Mouse (Mus musculus) heart, adult 2 months (tissue): ENCODE results near the gene Tlr8. TPM values are rescaled to one million over a fixed set of nuclear protein-coding genes. Genes with fewer than 3 reads are reported as not detected.
"Not testable (repeated sequence)": the region's sequence is repeated elsewhere in the genome, so short reads cannot be mapped to it uniquely, and the experiment has no call there.

Source experiments
- DNase-seq, 2 experiments: peaks; one replicate each; pipeline ENCODE4 v3.0.0; 2021
- H3K27ac ChIP-seq: fragments of 200-600 bp; 2 replicates; pipeline ENCODE4 v1.8.1; 2022
- H3K27me3 ChIP-seq: fragments of 200-500 bp; 2 replicates; pipeline ENCODE4 v1.6.1; 2012; ENCODE audit warnings: mild to moderate bottlenecking, low read length, inconsistent platforms, mixed read lengths; ENCODE audit not compliant: control insufficient read depth, insufficient read depth
- H3K36me3 ChIP-seq: fragments of 200-500 bp; 2 replicates; pipeline ENCODE4 v1.6.1; 2012; ENCODE audit warnings: low read length, inconsistent platforms; ENCODE audit not compliant: control insufficient read depth, insufficient read depth
- H3K4me1 ChIP-seq: fragments of 200-500 bp; 2 replicates; pipeline ENCODE4 v1.6.1; 2011; ENCODE audit warnings: low read length; ENCODE audit not compliant: control insufficient read depth, insufficient read depth
- H3K4me3 ChIP-seq: fragments of 200-600 bp; 2 replicates; pipeline ENCODE4 v1.8.1; 2022
- H3K79me2 ChIP-seq: fragments of 200-500 bp; replicated peaks from 2 replicates; pipeline ENCODE4 v1.6.1; 2012; ENCODE audit warnings: mild to moderate bottlenecking, inconsistent platforms, low read length, moderate library complexity, mixed read lengths; ENCODE audit not compliant: control insufficient read depth, insufficient read depth
- H3K9ac ChIP-seq: fragments of 200-500 bp; 2 replicates; pipeline ENCODE4 v1.6.1; 2012; ENCODE audit warnings: low read depth, mild to moderate bottlenecking, control low read depth, inconsistent platforms, low read length, mixed read lengths
- CTCF ChIP-seq: fragments of 200-600 bp; IDR thresholded peaks from 2 replicates; pipeline ENCODE4 v1.8.1; 2022; ENCODE audit warnings: antibody characterized with exemption, mild to moderate bottlenecking, moderate library complexity
- EP300 ChIP-seq: fragments of 200-500 bp; IDR thresholded peaks from 2 replicates; pipeline ENCODE4 v1.6.1; 2011; ENCODE audit warnings: low read depth, low read length, control low read depth; ENCODE audit not compliant: insufficient read depth
- POLR2A ChIP-seq: fragments of 200-500 bp; IDR thresholded peaks from 2 replicates; pipeline ENCODE4 v1.6.1; 2011; ENCODE audit warnings: mild to moderate bottlenecking, low read depth, low read length, control low read depth; ENCODE audit not compliant: insufficient read depth
- WGBS: fragments of 180-500 bp; shearing (Covaris S2); methylation state at CpG from one replicate; pipeline ENCODE4 v1.1.7; 2018; 5-methylcytosine and 5-hydroxymethylcytosine counted together
- intact Hi-C: fragments of 180-260 bp; cut with DNase I; formaldehyde crosslinking; loops from one replicate; pipeline ENCODE4 v1.15.1; 2025
- long read RNA-seq: library from polyadenylated mRNA; stranded (forward); transcript quantifications from one replicate; pipeline ENCODE4 v2.0.0, GENCODE M21; 2021
- polyA plus RNA-seq: library from polyadenylated mRNA; depleted of rRNA; stranded (reverse); fragments of >200 nt; gene quantifications from 2 replicates; pipeline ENCODE4 v1.2.3, GENCODE M21; 2012; rRNA removed
- total RNA-seq, 2 experiments: library from RNA; stranded (reverse); gene quantifications; 2 replicates each; pipeline ENCODE4 v1.2.3; 2021

The Tlr8 gene
- total RNA-seq = 1 to 10 TPM; 1.3 to 1.9 TPM
- polyA plus RNA-seq = 0.59 and 1.2 TPM in 2 replicates
- long read RNA-seq = 0 reads

DNA sequence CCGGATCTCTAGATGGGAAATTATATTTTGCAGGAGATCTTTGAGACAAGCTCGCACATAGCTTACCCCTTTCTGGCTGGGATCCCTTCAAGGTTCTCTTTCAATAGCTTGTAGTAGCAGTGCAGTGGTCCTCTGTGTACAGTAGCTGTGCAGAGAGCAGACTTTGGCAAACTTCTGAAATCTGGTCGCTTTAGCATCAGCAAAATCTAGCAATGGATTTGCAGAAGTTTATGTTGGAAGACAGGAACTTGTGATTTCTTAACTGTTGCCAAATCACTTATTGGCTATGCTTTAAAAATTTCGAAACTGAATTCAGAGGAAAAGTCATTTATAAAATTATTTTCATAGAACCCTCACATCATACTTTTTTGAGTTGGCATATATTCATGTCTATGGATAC lies at the start of gene Tlr8:
Tlr8 (minus strand) TSS at position 244 of the 400 bp plus-strand sequence.
- TF ChIP-seq CTCF (no peak), POLR2A (no peak), EP300 (no peak)
- Histone ChIP-seq H3K4me3 (no peak within 1 kb of the TSS), H3K79me2 (no peaks in the 10 kb centered on the region), H3K36me3 (no peaks in the 10 kb centered on the region), H3K27ac (no peak within 1 kb of the TSS), H3K4me1 (no peaks in the 10 kb centered on the region), H3K27me3 (no peaks in the 10 kb centered on the region), H3K9ac (no peak within 1 kb of the TSS)
- DNase-seq = no peak
- intact Hi-C loops = no loop called here
- WGBS = 42% methylated on average over 4 of the region's 4 CpGs

DNA sequence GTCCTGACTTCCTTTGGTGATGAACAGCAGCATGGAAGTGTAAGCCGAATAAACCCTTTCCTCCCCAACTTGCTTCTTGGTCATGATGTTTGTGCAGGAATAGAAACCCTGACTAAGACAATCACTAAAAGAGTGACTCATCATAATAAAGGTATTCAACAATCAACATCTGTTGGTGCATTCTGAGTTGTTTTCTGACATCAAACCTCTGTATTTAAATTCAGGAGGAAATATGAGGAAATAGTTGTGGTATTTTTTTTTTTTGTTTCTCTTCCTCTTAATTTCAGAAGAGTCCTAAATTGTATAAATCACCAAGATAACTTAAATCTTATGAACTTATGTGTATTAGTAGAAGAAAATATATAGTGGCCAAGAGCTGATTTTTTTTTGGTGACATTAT lies 37.9 kb upstream of the Tlr8 start:
- H3K27ac ChIP-seq, DNase-seq, intact Hi-C loops: not testable (repeated sequence)

GRCm38 (mm10) chrX:167276953-167277352 lies 12.8 kb upstream of the Tlr8 start:
- H3K79me2 ChIP-seq = no peaks in the 10 kb centered on the region
- TF ChIP-seq CTCF = peak; percentile 78
- no peak for TF ChIP-seq EP300
- 18% methylated on average over 9 of the region's 9 CpGs for WGBS
- H3K36me3 ChIP-seq = no peaks in the 10 kb centered on the region
- no peaks in the 10 kb centered on the region for H3K4me1 ChIP-seq
- H3K27ac ChIP-seq = no peak overlapping the region
- no peak overlapping the region for H3K9ac ChIP-seq
- no peak overlapping the region for H3K4me3 ChIP-seq
- peak; percentile 41 to 65 for DNase-seq
- intact Hi-C loops = loop anchor here (5.0 to 10.0 kb wide), 2 partner anchors 80 to 218 kb away; no protein-coding TSS in a partner anchor
- no peaks in the 10 kb centered on the region for H3K27me3 ChIP-seq

More for the DNA sequence above, 37.9 kb upstream of the Tlr8 start:
- not testable (repeated sequence) for H3K4me3 ChIP-seq, H3K79me2 ChIP-seq, H3K27me3 ChIP-seq, H3K4me1 ChIP-seq, H3K9ac ChIP-seq, H3K36me3 ChIP-seq
- 67% methylated on average over 1 of the region's 1 CpGs for WGBS

GRCm38 (mm10) chrX:167276551-167276950 lies 12.4 kb upstream of the Tlr8 start:
- no peak for TF ChIP-seq EP300
- TF ChIP-seq POLR2A = no peak
- no peak for TF ChIP-seq CTCF
- no peak overlapping the region for H3K9ac ChIP-seq
- 41% methylated on average over 10 of the region's 10 CpGs for WGBS

DNA sequence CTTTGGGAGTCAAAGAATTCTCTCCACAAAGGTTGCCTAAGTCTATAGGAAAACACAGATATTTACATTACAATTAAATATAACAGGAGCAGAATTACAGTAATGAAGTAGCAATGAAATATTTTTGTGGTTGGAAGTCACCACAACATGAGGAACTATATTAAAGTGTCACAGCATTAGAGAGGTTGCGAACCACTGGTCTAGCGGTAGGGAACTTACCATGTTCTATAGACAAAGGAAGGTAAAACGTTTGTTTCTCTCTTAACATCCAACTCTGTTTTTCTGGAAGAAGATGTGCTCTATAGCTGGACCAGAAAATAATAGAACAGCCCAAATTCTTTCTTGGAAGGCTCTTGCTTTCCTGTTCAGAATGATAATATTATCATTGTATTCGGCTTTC lies 599 bp downstream of the Tlr8 start:
- WGBS = 61% methylated on average over 4 of the region's 4 CpGs
- no peak for DNase-seq
- Histone ChIP-seq H3K36me3 (no peaks in the 10 kb centered on the region), H3K4me1 (no peaks in the 10 kb centered on the region), H3K27me3 (no peaks in the 10 kb centered on the region), H3K79me2 (no peaks in the 10 kb centered on the region), H3K27ac (no peak overlapping the region), H3K9ac (no peak overlapping the region), H3K4me3 (no peak overlapping the region)
- intact Hi-C loops = no loop called here
- TF ChIP-seq EP300 (no peak), POLR2A (no peak), CTCF (no peak)

More at GRCm38 (mm10) chrX:167276551-167276950, 12.4 kb upstream of the Tlr8 start:
- Histone ChIP-seq H3K4me1 (no peaks in the 10 kb centered on the region), H3K27ac (no peak overlapping the region), H3K27me3 (no peaks in the 10 kb centered on the region), H3K4me3 (no peak overlapping the region), H3K79me2 (no peaks in the 10 kb centered on the region), H3K36me3 (no peaks in the 10 kb centered on the region)
- intact Hi-C loops = loop anchor here (5.0 to 10.0 kb wide), 2 partner anchors 81 to 218 kb away; no protein-coding TSS in a partner anchor
- DNase-seq = no peak

DNA sequence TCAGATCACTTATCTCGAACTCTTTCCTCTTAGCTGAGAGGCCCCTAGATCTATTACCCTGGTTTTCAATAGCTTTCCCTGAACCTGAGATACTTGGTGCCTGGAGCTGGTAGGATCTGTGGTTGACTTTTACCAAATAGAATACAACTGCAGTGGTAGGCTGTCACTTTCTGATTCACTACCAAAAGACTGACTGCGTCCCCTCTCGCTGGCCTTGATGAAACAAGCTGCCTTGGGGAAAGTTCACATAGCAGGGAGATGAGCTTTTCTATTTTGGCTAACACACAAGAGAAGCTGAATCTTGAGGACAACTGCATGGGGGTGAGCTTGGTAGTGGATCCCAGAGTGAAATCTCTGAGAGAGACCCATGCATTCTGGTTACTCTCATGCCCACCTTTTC lies 22.4 kb downstream of the Tlr8 start:
- WGBS = 93% methylated on average over 3 of the region's 3 CpGs
- Histone ChIP-seq H3K4me3 (no peak overlapping the region), H3K9ac (no peak overlapping the region), H3K27ac (no peak overlapping the region), H3K79me2 (no peaks in the 10 kb centered on the region), H3K4me1 (no peaks in the 10 kb centered on the region), H3K27me3 (no peaks in the 10 kb centered on the region), H3K36me3 (no peaks in the 10 kb centered on the region)
- TF ChIP-seq CTCF = no peak
- TF ChIP-seq POLR2A = no peak
- TF ChIP-seq EP300 = no peak
- intact Hi-C loops = no loop called here
- no peak for DNase-seq
